Mouse (Mus musculus): Measurements from ENCODE around the gene Fbxl15. TPM values are rescaled to one million over a fixed set of nuclear protein-coding genes. Genes with fewer than 3 reads are reported as not detected.

Fbxl15 gene
- polyA plus RNA-seq (2015; fragmentation: Illumina TruSeq; extraction: RNeasy Lipid Tissue Mini Kit (QIAGEN cat#74804); ENCODE audit: insufficient read depth, low replicate concordance), result 0.83 TPM

DNA sequence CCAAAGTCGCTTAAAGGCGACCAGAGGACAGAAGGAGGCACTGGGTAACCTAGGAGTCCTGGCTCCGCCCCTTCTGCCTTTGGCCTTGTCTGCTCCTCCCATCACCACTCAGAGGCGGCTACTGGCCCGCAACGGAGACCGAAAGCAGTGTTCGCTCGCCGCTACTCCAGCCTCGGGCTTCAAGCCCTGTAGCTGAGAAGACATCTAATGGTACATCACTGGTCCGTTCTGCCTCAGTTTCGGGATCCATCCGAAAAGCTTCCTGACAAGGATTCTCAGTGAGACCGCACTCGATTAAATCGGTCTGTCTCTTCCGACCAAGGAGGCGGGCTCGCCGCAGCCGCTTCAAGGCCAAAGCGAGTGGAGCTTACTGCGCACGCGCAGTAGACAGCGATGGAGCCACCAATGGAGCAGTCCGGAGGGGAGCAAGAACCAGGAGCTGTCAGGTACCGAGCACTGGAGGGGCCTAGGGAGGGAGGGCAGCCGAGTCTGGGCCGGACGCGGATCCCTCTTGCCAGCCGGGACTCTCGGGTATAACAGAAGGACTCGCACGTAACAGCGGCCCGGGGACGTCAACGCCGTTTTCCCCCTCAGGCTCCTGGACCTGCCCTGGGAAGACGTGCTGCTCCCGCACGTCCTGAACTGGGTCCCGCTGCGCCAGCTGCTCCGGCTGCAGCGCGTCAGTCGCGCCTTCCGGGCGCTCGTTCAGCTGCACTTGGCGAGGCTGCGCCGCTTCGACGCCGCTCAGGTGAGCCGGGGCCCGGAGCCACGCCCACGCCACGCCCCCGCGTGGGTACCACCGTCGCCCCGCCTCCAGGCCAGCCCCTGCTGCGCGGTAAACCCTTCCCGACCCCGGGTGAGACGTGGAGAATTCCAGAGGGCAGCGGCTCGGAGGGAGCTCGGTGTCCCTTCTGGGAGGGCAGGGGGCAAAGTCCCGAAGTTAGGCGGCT is at the start of gene Fbxl15:
TSS of gene Fbxl15 (plus strand) at position 104 of the 950 bp plus-strand sequence.

DNA sequence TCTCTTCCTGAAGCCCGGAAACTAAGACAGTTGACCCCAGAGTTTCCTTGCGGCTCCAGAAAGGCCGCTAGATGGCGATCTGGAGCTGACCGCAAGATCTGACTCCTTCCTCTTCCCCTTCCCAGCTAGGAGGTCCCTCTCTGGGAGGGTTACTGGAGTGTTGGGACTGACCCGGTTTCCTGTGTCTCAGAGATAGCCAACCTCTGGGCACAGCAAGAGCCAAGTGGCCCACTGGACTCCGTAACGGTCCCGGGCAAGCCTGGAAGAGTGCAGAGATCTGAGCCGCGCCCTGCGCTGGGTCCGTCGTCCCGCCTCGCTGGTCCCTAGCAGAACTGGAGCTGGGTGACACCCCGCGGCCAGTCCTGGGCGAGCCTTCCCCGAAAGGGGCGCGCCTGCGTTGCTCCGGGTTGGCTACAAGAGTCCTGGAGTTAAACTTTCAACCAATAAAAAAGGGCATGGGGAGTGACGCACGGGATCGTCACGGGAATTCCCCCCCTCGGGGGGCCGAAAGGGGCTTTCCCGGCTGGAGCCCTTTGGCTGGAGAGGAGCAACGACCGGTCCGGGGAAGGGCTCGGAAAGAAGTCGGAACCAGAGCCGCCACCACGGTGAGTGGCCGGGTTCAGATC is 23.7 kb upstream of the Fbxl15 start, which contains the start of gene Nfkb2:
TSS of gene Nfkb2 (plus strand) at position 105 of the 626 bp plus-strand sequence.

DNA sequence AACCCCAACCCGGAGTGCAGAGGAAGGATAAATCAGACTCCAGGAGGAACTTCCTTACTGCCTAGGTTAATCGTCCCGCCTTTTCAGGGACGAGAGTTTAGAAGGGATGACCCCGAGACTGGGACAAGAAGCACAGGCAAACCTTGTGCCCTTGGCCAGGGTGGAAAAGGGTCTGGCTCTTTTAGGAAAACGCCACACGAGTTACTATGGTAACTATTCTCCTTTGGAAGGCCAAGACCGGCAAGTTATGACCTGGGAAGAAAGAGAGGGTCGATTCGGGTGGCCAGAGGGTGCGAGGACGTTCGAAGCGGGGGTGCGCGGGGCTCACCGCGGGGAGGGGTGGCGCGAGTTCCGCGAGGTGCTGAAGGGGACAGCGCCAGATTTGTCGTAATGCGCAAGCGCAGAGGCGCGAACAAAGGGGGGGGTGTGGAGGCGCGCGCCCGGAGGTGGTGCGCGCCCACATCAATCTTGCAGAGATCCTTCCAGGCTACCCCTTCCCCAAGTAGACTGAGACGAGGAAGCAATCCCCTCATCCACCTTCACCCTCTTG is 1.2 kb upstream of the Fbxl15 start, which contains the start of gene Psd:
TSS of gene Psd (minus strand) at position 401 of the 550 bp plus-strand sequence.

GRCm38 (mm10) chr19:46338331-46338936 is 10.4 kb downstream of the Fbxl15 start, which contains the start of gene Cuedc2:
TSS of gene Cuedc2 (minus strand) at chr19:46338702.

DNA sequence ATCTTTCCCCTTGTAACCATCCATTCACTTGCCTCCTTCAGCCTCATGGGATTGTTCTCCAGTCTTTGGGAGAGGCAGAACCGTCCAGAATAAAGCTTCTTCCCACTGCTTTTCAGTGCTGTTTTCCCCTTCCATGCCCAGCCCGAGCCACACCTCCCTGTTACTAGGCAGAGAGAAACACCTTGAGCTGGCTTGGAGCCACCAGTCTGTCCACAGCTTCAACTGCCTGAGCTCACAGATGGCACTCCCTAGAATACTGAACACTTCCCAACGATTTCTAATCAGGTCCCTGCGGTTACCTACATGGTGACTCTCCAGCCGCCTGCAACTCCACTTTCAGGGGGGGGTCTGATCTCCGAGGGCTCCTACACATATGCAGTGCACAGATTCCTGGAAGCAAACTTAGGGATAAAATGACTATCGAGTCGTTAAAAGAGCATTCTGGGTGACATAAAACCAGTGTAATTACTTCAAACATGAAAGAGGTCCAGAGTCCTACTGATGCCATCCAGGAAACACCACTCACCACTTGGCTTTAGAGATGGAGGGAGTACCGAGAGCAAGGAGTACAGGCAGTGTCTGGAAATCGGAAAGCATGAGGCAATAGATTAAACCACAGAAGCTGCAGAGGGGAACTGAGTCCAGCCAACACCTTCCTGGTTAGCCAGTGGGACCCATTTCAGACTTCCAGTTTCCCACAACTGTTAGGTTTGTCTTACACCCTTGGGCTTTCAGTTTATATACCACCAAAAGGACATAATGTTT is 22.4 kb downstream of the Fbxl15 start, which contains the start of gene 2310034G01Rik:
TSS of gene 2310034G01Rik (minus strand) at position 135 of the 765 bp plus-strand sequence.

Other genes starting within 250 kb of the Fbxl15 start
- gene Elovl3, start 196.3 kb upstream of the Fbxl15 start, polyA plus RNA-seq (2015; fragmentation: Illumina TruSeq; extraction: RNeasy Lipid Tissue Mini Kit (QIAGEN cat#74804); ENCODE audit: insufficient read depth, low replicate concordance), result not detected
- not detected for gene Pitx3, start 179.9 kb upstream of the Fbxl15 start, polyA plus RNA-seq (2015; fragmentation: Illumina TruSeq; extraction: RNeasy Lipid Tissue Mini Kit (QIAGEN cat#74804); ENCODE audit: insufficient read depth, low replicate concordance)
- 39.1 TPM for gene Gbf1, start 175.7 kb upstream of the Fbxl15 start, polyA plus RNA-seq (2015; fragmentation: Illumina TruSeq; extraction: RNeasy Lipid Tissue Mini Kit (QIAGEN cat#74804); ENCODE audit: insufficient read depth, low replicate concordance)
- gene Nfkb2, start 23.9 kb upstream of the Fbxl15 start, polyA plus RNA-seq (2015; fragmentation: Illumina TruSeq; extraction: RNeasy Lipid Tissue Mini Kit (QIAGEN cat#74804); ENCODE audit: insufficient read depth, low replicate concordance), result 42.9 TPM
- 0.83 TPM for gene Psd, start 1.0 kb upstream of the Fbxl15 start, polyA plus RNA-seq (2015; fragmentation: Illumina TruSeq; extraction: RNeasy Lipid Tissue Mini Kit (QIAGEN cat#74804); ENCODE audit: insufficient read depth, low replicate concordance)
- gene Cuedc2, start 10.5 kb downstream of the Fbxl15 start, polyA plus RNA-seq (2015; fragmentation: Illumina TruSeq; extraction: RNeasy Lipid Tissue Mini Kit (QIAGEN cat#74804); ENCODE audit: insufficient read depth, low replicate concordance), result 38.1 TPM
- 0.54 TPM for gene Mfsd13a, start 12.9 kb downstream of the Fbxl15 start, polyA plus RNA-seq (2015; fragmentation: Illumina TruSeq; extraction: RNeasy Lipid Tissue Mini Kit (QIAGEN cat#74804); ENCODE audit: insufficient read depth, low replicate concordance)
- 0.40 TPM for gene 2310034G01Rik, start 22.1 kb downstream of the Fbxl15 start, polyA plus RNA-seq (2015; fragmentation: Illumina TruSeq; extraction: RNeasy Lipid Tissue Mini Kit (QIAGEN cat#74804); ENCODE audit: insufficient read depth, low replicate concordance)
- gene Actr1a, start 67.6 kb downstream of the Fbxl15 start, polyA plus RNA-seq (2015; fragmentation: Illumina TruSeq; extraction: RNeasy Lipid Tissue Mini Kit (QIAGEN cat#74804); ENCODE audit: insufficient read depth, low replicate concordance), result 78.5 TPM
- 18.2 TPM for gene Sufu, start 68.7 kb downstream of the Fbxl15 start, polyA plus RNA-seq (2015; fragmentation: Illumina TruSeq; extraction: RNeasy Lipid Tissue Mini Kit (QIAGEN cat#74804); ENCODE audit: insufficient read depth, low replicate concordance)
- 13.0 TPM for gene Trim8, start 173.5 kb downstream of the Fbxl15 start, polyA plus RNA-seq (2015; fragmentation: Illumina TruSeq; extraction: RNeasy Lipid Tissue Mini Kit (QIAGEN cat#74804); ENCODE audit: insufficient read depth, low replicate concordance)
- 25.3 TPM for gene Arl3, start 245.0 kb downstream of the Fbxl15 start, polyA plus RNA-seq (2015; fragmentation: Illumina TruSeq; extraction: RNeasy Lipid Tissue Mini Kit (QIAGEN cat#74804); ENCODE audit: insufficient read depth, low replicate concordance)
- 15.1 TPM for gene Sfxn2, start 245.2 kb downstream of the Fbxl15 start, polyA plus RNA-seq (2015; fragmentation: Illumina TruSeq; extraction: RNeasy Lipid Tissue Mini Kit (QIAGEN cat#74804); ENCODE audit: insufficient read depth, low replicate concordance)